Mouse (Mus musculus): ENCODE measurements around the gene B4galt2. TPM values are rescaled to one million over a fixed set of nuclear protein-coding genes. Genes with fewer than 3 reads are reported as not detected.
A peak's percentile ranks its signal among the peaks of the same experiment; 100 is the strongest.

Gene B4galt2
- polyA plus RNA-seq, 1 experiment from 2014 or later, result 19.8 TPM

- Histone ChIP-seq H3K9ac (no peak overlapping the region), H3K4me3 (replicated peaks) (no peak overlapping the region), H3K27me3 (no peaks in the 10 kb centered on the region; the same call in 1 of the 2 replicates), H3K4me2 (peak overlapping the region; percentile 4; the same call in 1 of the 2 replicates), H3K9me3 (replicated peaks) (no peaks in the 10 kb centered on the region), H3K4me1 (peaks cover 33% of the 10 kb centered on the region), H3K36me3 (no peaks in the 10 kb centered on the region), H3K27ac (peak overlapping the region; percentile 74)
- ATAC-seq (replicated peaks; ENCODE audit: low FRiP score), result peak; percentile 63
- WGBS, result 16% methylated on average over 9 of the region's 9 CpGs
Observed at GRCm38 (mm10) chr4:117866083-117866482, 17.2 kb downstream of the B4galt2 start.

GRCm38 (mm10) chr4:117862823-117863222, 20.5 kb downstream of the B4galt2 start:
- Histone ChIP-seq H3K27ac (no peak overlapping the region), H3K27me3 (no peaks in the 10 kb centered on the region), H3K4me1 (peaks cover 31% of the 10 kb centered on the region), H3K9me3 (replicated peaks) (no peaks in the 10 kb centered on the region), H3K4me2 (no peak overlapping the region), H3K9ac (no peak overlapping the region), H3K36me3 (no peaks in the 10 kb centered on the region), H3K4me3 (replicated peaks) (no peak overlapping the region)
- WGBS, result 48% methylated on average over 4 of the region's 4 CpGs
- no peak for ATAC-seq (replicated peaks; ENCODE audit: low FRiP score)

DNA sequence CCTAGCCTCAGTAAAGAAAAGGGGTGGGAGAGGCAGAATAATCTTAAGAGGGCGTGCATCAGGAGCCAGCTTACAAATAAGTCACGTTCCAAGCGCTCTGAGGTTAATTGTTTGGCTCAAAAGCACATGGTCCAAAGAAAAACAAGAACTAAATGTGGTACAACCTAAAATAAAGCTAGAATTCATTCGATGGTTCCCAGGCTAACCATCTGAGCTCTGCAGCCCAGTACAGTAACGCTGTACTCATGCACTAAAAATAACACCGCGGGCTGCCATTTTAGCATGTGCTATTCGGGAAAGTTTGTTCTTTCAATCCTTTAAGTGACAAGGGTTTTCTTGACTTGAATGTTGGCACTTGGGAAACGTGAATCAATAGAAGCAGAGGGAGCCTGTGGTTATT, 22.7 kb downstream of the B4galt2 start:
- Histone ChIP-seq H3K27ac (no peak overlapping the region), H3K4me3 (replicated peaks) (no peak overlapping the region), H3K4me1 (peaks cover 8% of the 10 kb centered on the region), H3K4me2 (no peak overlapping the region), H3K36me3 (peaks cover 12% of the 10 kb centered on the region), H3K27me3 (no peaks in the 10 kb centered on the region), H3K9ac (no peak overlapping the region), H3K9me3 (replicated peaks) (no peaks in the 10 kb centered on the region)
- 83% methylated on average over 9 of the region's 9 CpGs for WGBS
- no peak for ATAC-seq (replicated peaks; ENCODE audit: low FRiP score)

GRCm38 (mm10) chr4:117858794-117859193, 24.5 kb downstream of the B4galt2 start:
- Histone ChIP-seq H3K27me3 (no peaks in the 10 kb centered on the region), H3K4me1 (peaks cover 13% of the 10 kb centered on the region), H3K9me3 (replicated peaks) (no peaks in the 10 kb centered on the region), H3K4me2 (no peak overlapping the region), H3K4me3 (replicated peaks) (no peak overlapping the region), H3K36me3 (peaks cover 12% of the 10 kb centered on the region), H3K27ac (no peak overlapping the region), H3K9ac (no peak overlapping the region)
- WGBS, result 84% methylated on average over 3 of the region's 3 CpGs
- no peak; the same call in 1 of the 2 replicates for ATAC-seq (replicated peaks; ENCODE audit: low FRiP score)

GRCm38 (mm10) chr4:117855146-117855545, 28.1 kb downstream of the B4galt2 start:
- Histone ChIP-seq H3K9me3 (replicated peaks) (no peaks in the 10 kb centered on the region), H3K27me3 (no peaks in the 10 kb centered on the region), H3K27ac (no peak overlapping the region), H3K9ac (no peak overlapping the region), H3K4me1 (peaks cover 13% of the 10 kb centered on the region), H3K4me2 (no peak overlapping the region), H3K36me3 (peaks cover 12% of the 10 kb centered on the region), H3K4me3 (replicated peaks) (no peak overlapping the region)
- ATAC-seq (replicated peaks; ENCODE audit: low FRiP score), result no peak
- WGBS, result 87% methylated on average over 9 of the region's 9 CpGs

GRCm38 (mm10) chr4:117852152-117852868, 31.0 kb downstream of the B4galt2 start:
- H3K4me2 ChIP-seq, result no peak overlapping the region
- H3K36me3 ChIP-seq, result peaks cover 10% of the 10 kb centered on the region
- H3K9me3 ChIP-seq (replicated peaks), result no peaks in the 10 kb centered on the region
- 86% methylated on average over 10 of the region's 10 CpGs for WGBS
- no peak overlapping the region for H3K4me3 ChIP-seq (replicated peaks)
- no peak overlapping the region for H3K27ac ChIP-seq
- H3K27me3 ChIP-seq, result no peaks in the 10 kb centered on the region
- H3K9ac ChIP-seq, result no peak overlapping the region
- ATAC-seq (replicated peaks; ENCODE audit: low FRiP score), result no peak
- peaks cover 14% of the 10 kb centered on the region for H3K4me1 ChIP-seq

DNA sequence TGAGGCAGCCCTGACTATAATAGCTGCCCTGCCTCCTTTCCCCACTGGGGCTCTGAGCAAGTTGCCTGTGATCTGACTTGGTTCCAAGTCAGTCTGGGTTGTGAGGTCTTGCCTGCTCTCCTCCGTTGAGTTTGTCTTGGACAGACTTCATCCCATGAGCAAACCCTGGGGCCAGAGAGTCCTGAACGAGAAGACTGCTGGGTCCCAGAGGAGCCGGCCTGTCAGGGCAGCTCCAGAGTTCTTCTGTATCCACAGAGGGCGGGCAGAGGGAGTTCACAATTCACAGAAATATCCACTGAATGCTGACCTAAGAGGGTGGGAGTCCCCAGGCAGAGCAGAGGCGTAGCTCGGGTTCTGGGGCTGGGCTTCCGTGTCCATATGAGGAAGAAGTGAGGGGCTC, 32.4 kb downstream of the B4galt2 start:
- Histone ChIP-seq H3K9ac (no peak overlapping the region), H3K4me1 (peaks cover 14% of the 10 kb centered on the region), H3K27me3 (no peaks in the 10 kb centered on the region), H3K4me2 (no peak overlapping the region), H3K4me3 (replicated peaks) (no peak overlapping the region), H3K9me3 (replicated peaks) (no peaks in the 10 kb centered on the region), H3K36me3 (no peaks in the 10 kb centered on the region; the same call in 1 of the 2 replicates), H3K27ac (no peak overlapping the region)
- 49% methylated on average over 7 of the region's 7 CpGs for WGBS
- no peak for ATAC-seq (replicated peaks; ENCODE audit: low FRiP score)

GRCm38 (mm10) chr4:117850176-117850575, 33.1 kb downstream of the B4galt2 start:
- no peak for ATAC-seq (replicated peaks; ENCODE audit: low FRiP score)
- H3K27ac ChIP-seq, result no peak overlapping the region
- no peak overlapping the region for H3K4me3 ChIP-seq (replicated peaks)
- H3K4me2 ChIP-seq, result no peak overlapping the region
- no peaks in the 10 kb centered on the region for H3K9me3 ChIP-seq (replicated peaks)
- 80% methylated on average over 7 of the region's 7 CpGs for WGBS
- no peaks in the 10 kb centered on the region; the same call in 1 of the 2 replicates for H3K36me3 ChIP-seq
- H3K9ac ChIP-seq, result no peak overlapping the region
- peaks cover 9% of the 10 kb centered on the region for H3K4me1 ChIP-seq
- no peaks in the 10 kb centered on the region for H3K27me3 ChIP-seq

DNA sequence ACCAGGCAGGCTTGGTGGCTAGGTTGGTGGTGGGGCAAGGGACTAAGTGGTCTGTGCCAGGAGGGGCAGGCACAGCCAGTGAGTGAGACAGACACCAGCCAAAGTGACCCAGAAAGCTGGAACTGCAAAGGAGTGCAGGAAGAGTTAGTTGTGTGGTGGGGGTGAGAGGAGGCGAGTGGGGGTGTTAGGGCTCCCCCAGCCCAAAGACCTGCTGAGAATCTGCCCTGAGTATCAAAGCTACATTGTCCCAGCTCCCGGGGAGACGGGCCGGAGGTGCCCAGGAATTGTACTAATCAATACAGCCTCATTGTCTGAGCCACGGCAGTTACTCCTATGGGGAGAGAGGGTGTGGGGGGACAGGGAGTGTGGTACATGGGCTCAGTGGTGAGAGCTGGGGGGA, 33.8 kb downstream of the B4galt2 start:
- no peak overlapping the region for H3K9ac ChIP-seq
- no peak overlapping the region for H3K4me3 ChIP-seq (replicated peaks)
- 65% methylated on average over 5 of the region's 5 CpGs for WGBS
- ATAC-seq (replicated peaks; ENCODE audit: low FRiP score), result no peak
- no peaks in the 10 kb centered on the region for H3K9me3 ChIP-seq (replicated peaks)
- no peak overlapping the region for H3K27ac ChIP-seq
- no peaks in the 10 kb centered on the region for H3K27me3 ChIP-seq
- H3K36me3 ChIP-seq, result no peaks in the 10 kb centered on the region; the same call in 1 of the 2 replicates
- H3K4me1 ChIP-seq, result peaks cover 7% of the 10 kb centered on the region
- H3K4me2 ChIP-seq, result no peak overlapping the region

GRCm38 (mm10) chr4:117849063-117849462, 34.2 kb downstream of the B4galt2 start:
- peaks cover 7% of the 10 kb centered on the region for H3K4me1 ChIP-seq
- WGBS, result 47% methylated on average over 17 of the region's 17 CpGs
- H3K9ac ChIP-seq, result no peak overlapping the region
- no peak overlapping the region for H3K4me3 ChIP-seq (replicated peaks)
- ATAC-seq (replicated peaks; ENCODE audit: low FRiP score), result no peak
- H3K36me3 ChIP-seq, result no peaks in the 10 kb centered on the region; the same call in 1 of the 2 replicates
- H3K4me2 ChIP-seq, result no peak overlapping the region
- no peaks in the 10 kb centered on the region for H3K9me3 ChIP-seq (replicated peaks)
- no peaks in the 10 kb centered on the region for H3K27me3 ChIP-seq
- no peak overlapping the region for H3K27ac ChIP-seq

GRCm38 (mm10) chr4:117847011-117847410, 36.3 kb downstream of the B4galt2 start:
- Histone ChIP-seq H3K27ac (no peak overlapping the region), H3K9ac (no peak overlapping the region), H3K36me3 (no peaks in the 10 kb centered on the region; the same call in 1 of the 2 replicates), H3K27me3 (no peaks in the 10 kb centered on the region), H3K4me2 (no peak overlapping the region), H3K4me1 (peaks cover 7% of the 10 kb centered on the region), H3K4me3 (replicated peaks) (no peak overlapping the region), H3K9me3 (replicated peaks) (no peaks in the 10 kb centered on the region)
- no peak for ATAC-seq (replicated peaks; ENCODE audit: low FRiP score)
- WGBS, result 47% methylated on average over 2 of the region's 2 CpGs

DNA sequence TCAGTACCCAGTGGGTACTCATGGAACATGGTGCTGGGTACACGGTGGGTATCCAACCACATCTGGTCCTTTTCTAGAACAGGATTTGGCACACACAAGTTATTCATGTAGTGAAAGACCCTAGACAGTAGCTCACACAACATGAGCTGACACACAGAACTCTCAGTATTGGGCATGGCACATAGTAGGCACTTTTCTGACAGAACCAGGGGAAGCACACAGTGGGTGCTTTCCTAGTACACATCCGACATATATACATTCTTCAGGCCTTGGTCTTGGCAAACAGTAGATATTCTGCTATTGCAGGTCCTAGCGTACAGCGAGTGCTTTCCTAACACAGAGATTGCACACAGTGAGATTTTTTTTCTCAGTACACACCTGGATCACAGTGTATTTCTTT, 37.0 kb downstream of the B4galt2 start:
- Histone ChIP-seq H3K36me3 (no peaks in the 10 kb centered on the region; the same call in 1 of the 2 replicates), H3K4me1 (peaks cover 7% of the 10 kb centered on the region), H3K4me3 (replicated peaks) (no peak overlapping the region), H3K27ac (no peak overlapping the region), H3K9ac (no peak overlapping the region), H3K27me3 (no peaks in the 10 kb centered on the region), H3K9me3 (replicated peaks) (no peaks in the 10 kb centered on the region), H3K4me2 (no peak overlapping the region)
- ATAC-seq (replicated peaks; ENCODE audit: low FRiP score), result no peak
- 93% methylated on average over 4 of the region's 4 CpGs for WGBS

All from kidney, embryonic 15.5 days (tissue).